In the genomic region with DNA sequence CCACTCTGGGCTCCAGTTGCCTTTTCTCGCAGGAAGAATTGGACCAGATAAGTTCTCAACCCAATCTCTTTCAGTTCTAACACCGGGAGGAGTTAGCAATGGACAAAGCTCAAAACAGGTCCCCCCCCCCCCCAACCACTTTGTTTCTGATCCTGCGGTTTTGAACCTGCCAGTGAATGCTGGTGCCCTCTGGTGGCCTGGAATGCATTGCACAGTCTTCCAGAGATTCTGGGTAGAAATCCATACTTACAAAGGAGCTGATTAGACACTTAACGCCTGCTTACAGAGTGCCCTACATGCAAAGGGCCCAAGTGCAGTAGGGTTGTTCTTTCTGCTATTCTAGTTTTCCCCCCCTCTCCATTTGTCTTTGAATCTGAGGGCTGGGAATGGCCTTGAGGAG, we compare ENCODE assay signal across 10 mouse cellular contexts. TPM values are rescaled to one million over a fixed set of nuclear protein-coding genes. Genes with fewer than 3 reads are reported as not detected.
DNase-seq lines count a peak whose midpoint lies in the region; ATAC-seq and TF ChIP-seq lines count a peak whose summit lies in the region.
"Had no signal": no experiment of that assay in that cellular context is flagged by ENCODE, and none has a peak within 500 bp of the region (broad histone marks: within the 10 kb centered on the region; RNA-seq: fewer than 3 reads in every experiment).

No protein-coding gene starts in this region.

- no peak overlapping the region for H3K4me3 ChIP-seq in hindbrain, embryonic 10.5 days
- no peak overlapping the region for H3K4me3 ChIP-seq in hindbrain, embryonic 12.5 days
- H3K4me3 ChIP-seq in midbrain, postnatal 0 days (ENCODE audit: low read depth, low read length) = no peak overlapping the region
- H3K4me3 ChIP-seq in forebrain, embryonic 12.5 days (replicated peaks) = no peak overlapping the region
- H3K4me3 ChIP-seq: embryonic facial prominence, embryonic 12.5 days; limb, embryonic 12.5 days had no signal

- peak; percentile 70 for TF ChIP-seq CTCF in midbrain, postnatal 0 days (IDR thresholded peaks at IDR 0.05)

- H3K9ac ChIP-seq in hindbrain, embryonic 12.5 days = no peak overlapping the region
- H3K9ac ChIP-seq in midbrain, postnatal 0 days (replicated peaks; ENCODE audit: low read length, poor library complexity, severe bottlenecking) = no peak overlapping the region
- no peak overlapping the region for H3K9ac ChIP-seq in forebrain, embryonic 12.5 days
- H3K9ac ChIP-seq: embryonic facial prominence, embryonic 12.5 days; limb, embryonic 12.5 days had no signal

- 0 out of 2 replicates have a peak, but pooled peaks cover 4% of the 10 kb centered on the region for H3K9me3 ChIP-seq in hindbrain, embryonic 10.5 days
- H3K9me3 ChIP-seq in hindbrain, embryonic 12.5 days (replicated peaks) = 0 out of 2 replicates have a peak, but pooled peaks cover 4% of the 10 kb centered on the region
- no peaks in the 10 kb centered on the region for H3K9me3 ChIP-seq in midbrain, postnatal 0 days (ENCODE audit: low read length)
- no peaks in the 10 kb centered on the region for H3K9me3 ChIP-seq in forebrain, embryonic 12.5 days
- H3K9me3 ChIP-seq: embryonic facial prominence, embryonic 12.5 days; limb, embryonic 12.5 days had no signal

- no peaks in the 10 kb centered on the region for H3K4me1 ChIP-seq in hindbrain, embryonic 10.5 days (replicated peaks)
- H3K4me1 ChIP-seq in hindbrain, embryonic 12.5 days = no peaks in the 10 kb centered on the region
- no peaks in the 10 kb centered on the region for H3K4me1 ChIP-seq in midbrain, postnatal 0 days (ENCODE audit: insufficient read depth, low read length)
- H3K4me1 ChIP-seq in forebrain, embryonic 12.5 days = no peaks in the 10 kb centered on the region
- H3K4me1 ChIP-seq: embryonic facial prominence, embryonic 12.5 days; limb, embryonic 12.5 days had no signal

- no peak for ATAC-seq in hindbrain, embryonic 12.5 days (ENCODE audit: low FRiP score)
- ATAC-seq in midbrain, postnatal 0 days (ENCODE audit: low FRiP score) = no peak
- no peak for ATAC-seq in forebrain, embryonic 12.5 days (ENCODE audit: low FRiP score)

- 73% methylated on average over 4 of the region's 4 CpGs for WGBS in hindbrain, embryonic 10.5 days
- 74% methylated on average over 4 of the region's 4 CpGs for WGBS in hindbrain, embryonic 12.5 days
- 79% methylated on average over 4 of the region's 4 CpGs for WGBS in midbrain, postnatal 0 days
- WGBS in forebrain, embryonic 12.5 days = 72% methylated on average over 4 of the region's 4 CpGs

- H3K27ac ChIP-seq in hindbrain, embryonic 10.5 days = no peak overlapping the region
- H3K27ac ChIP-seq in hindbrain, embryonic 12.5 days = no peak overlapping the region
- H3K27ac ChIP-seq in midbrain, postnatal 0 days (ENCODE audit: low read depth, low read length) = no peak overlapping the region
- no peak overlapping the region for H3K27ac ChIP-seq in forebrain, embryonic 12.5 days
- H3K27ac ChIP-seq: embryonic facial prominence, embryonic 12.5 days; limb, embryonic 12.5 days had no signal

- DNase-seq in hindbrain, embryonic 10.5 days (ENCODE audit: low spot score) = peak; percentile 13
- DNase-seq in testis, postnatal 10 days (ENCODE audit: low spot score) = peak; percentile 66
- DNase-seq in testis, postnatal 14 days (ENCODE audit: low spot score) = no peak
- DNase-seq in c-Kit-positive CD71-positive TER-119-positive erythroid progenitor cells, embryonic 14.5 days (ENCODE audit: low spot score) = peak; percentile 12
- DNase-seq in midbrain, postnatal 0 days (ENCODE audit: low spot score) = no peak
- DNase-seq in ovary, adult 18-20 months (ENCODE audit: low spot score) = no peak

- peaks cover 91% of the 10 kb centered on the region for H3K36me3 ChIP-seq in hindbrain, embryonic 10.5 days
- H3K36me3 ChIP-seq in hindbrain, embryonic 12.5 days = peaks cover 80% of the 10 kb centered on the region
- H3K36me3 ChIP-seq in midbrain, postnatal 0 days (ENCODE audit: insufficient read depth, low read length) = peaks cover 58% of the 10 kb centered on the region
- peaks cover 83% of the 10 kb centered on the region for H3K36me3 ChIP-seq in forebrain, embryonic 12.5 days (replicated peaks)
- H3K36me3 ChIP-seq: embryonic facial prominence, embryonic 12.5 days had no signal

- no peaks in the 10 kb centered on the region for H3K27me3 ChIP-seq in hindbrain, embryonic 10.5 days (ENCODE audit: insufficient read depth, poor library complexity, severe bottlenecking)
- no peaks in the 10 kb centered on the region for H3K27me3 ChIP-seq in hindbrain, embryonic 12.5 days
- H3K27me3 ChIP-seq in midbrain, postnatal 0 days (ENCODE audit: insufficient read depth, low read length) = no peaks in the 10 kb centered on the region
- H3K27me3 ChIP-seq in forebrain, embryonic 12.5 days = no peaks in the 10 kb centered on the region
- H3K27me3 ChIP-seq: embryonic facial prominence, embryonic 12.5 days; limb, embryonic 12.5 days had no signal

- no peak overlapping the region for H3K4me2 ChIP-seq in hindbrain, embryonic 12.5 days (replicated peaks)
- H3K4me2 ChIP-seq in midbrain, postnatal 0 days (ENCODE audit: low read depth, low read length, poor library complexity, severe bottlenecking) = no peak overlapping the region
- H3K4me2 ChIP-seq in forebrain, embryonic 12.5 days = no peak overlapping the region
- H3K4me2 ChIP-seq: embryonic facial prominence, embryonic 12.5 days; limb, embryonic 12.5 days had no signal

RNA-seq across cellular contexts. Expression of gene Fndc9, which starts 22.9 kb away (rescaled TPM):
- 0.40 and 0.80 TPM in 2 replicates for polyA plus RNA-seq in hindbrain, embryonic 10.5 days (2016; fragmentation: Nextera tagmentation; extraction: Ambion mirVana)
- polyA plus RNA-seq in hindbrain, embryonic 12.5 days (2016; fragmentation: Nextera tagmentation; extraction: Ambion mirVana) = 1.1 TPM in 2 replicates
- total RNA-seq in midbrain, postnatal 0 days (2014; rRNA removed) = 11.8 and 12.2 TPM in 2 replicates
- polyA plus RNA-seq in midbrain, postnatal 0 days (2015; fragmentation: Nextera tagmentation; extraction: Ambion mirVana) = 18.9 and 20.8 TPM in 2 replicates
- 1.1 and 1.7 TPM in 2 replicates for polyA plus RNA-seq in forebrain, embryonic 12.5 days (2016; fragmentation: Nextera tagmentation; extraction: Ambion mirVana)

RNA-seq across cellular contexts. Expression of gene Cyfip2, which starts 54.5 kb away (rescaled TPM):
- polyA plus RNA-seq in hindbrain, embryonic 10.5 days (2016; fragmentation: Nextera tagmentation; extraction: Ambion mirVana) = 31.2 and 46.1 TPM in 2 replicates
- polyA plus RNA-seq in hindbrain, embryonic 12.5 days (2016; fragmentation: Nextera tagmentation; extraction: Ambion mirVana) = 65.1 and 68.3 TPM in 2 replicates
- 133 and 141 TPM in 2 replicates for total RNA-seq in midbrain, postnatal 0 days (2014; rRNA removed)
- 79.4 and 83.7 TPM in 2 replicates for polyA plus RNA-seq in midbrain, postnatal 0 days (2015; fragmentation: Nextera tagmentation; extraction: Ambion mirVana)
- 55.7 and 64.2 TPM in 2 replicates for polyA plus RNA-seq in forebrain, embryonic 12.5 days (2016; fragmentation: Nextera tagmentation; extraction: Ambion mirVana)

Comparison
In these comparisons a context has a peak if more than half of its experiments do, and no peak if none do; other contexts are left out.
1. DNase-seq: peak in hindbrain, embryonic 10.5 days (single experiment), testis, postnatal 10 days (single experiment) and c-Kit-positive CD71-positive TER-119-positive erythroid progenitor cells, embryonic 14.5 days (single experiment); none in testis, postnatal 14 days (single experiment), midbrain, postnatal 0 days (single experiment) and ovary, adult 18-20 months (single experiment).